Mouse (Mus musculus): ENCODE results near the gene Nudt7.

DNA sequence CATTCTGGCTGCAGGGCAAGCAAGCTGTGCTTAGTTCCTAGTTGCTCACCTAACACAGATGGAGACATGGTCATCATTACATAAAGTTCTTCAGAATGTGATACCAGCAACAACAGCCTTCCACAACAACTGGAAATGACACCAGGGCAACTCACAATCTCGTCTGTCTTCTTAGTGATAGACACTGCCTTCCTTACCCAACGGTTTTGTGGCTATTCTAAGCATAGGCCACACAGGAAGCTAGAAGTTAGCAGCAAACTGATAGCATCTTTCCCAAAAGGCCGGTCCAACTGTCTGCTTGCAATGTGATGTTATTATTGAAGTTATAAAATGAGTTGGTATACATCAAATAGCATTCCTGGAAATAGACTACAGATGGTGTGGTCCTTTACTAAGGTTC, 9.7 kb upstream of the Nudt7 start:
- no peak for TF ChIP-seq CTCF (IDR thresholded peaks at IDR 0.05; ENCODE audit: extremely low read depth, insufficient read length, insufficient replicate concordance, low read depth, low read length)
- no peak for TF ChIP-seq POLR2A (IDR thresholded peaks at IDR 0.05; ENCODE audit: low read depth, low read length)

Data from small intestine, adult 2 months (tissue).